ENCODE assay signal across 9 mouse cellular contexts in the genomic region with DNA sequence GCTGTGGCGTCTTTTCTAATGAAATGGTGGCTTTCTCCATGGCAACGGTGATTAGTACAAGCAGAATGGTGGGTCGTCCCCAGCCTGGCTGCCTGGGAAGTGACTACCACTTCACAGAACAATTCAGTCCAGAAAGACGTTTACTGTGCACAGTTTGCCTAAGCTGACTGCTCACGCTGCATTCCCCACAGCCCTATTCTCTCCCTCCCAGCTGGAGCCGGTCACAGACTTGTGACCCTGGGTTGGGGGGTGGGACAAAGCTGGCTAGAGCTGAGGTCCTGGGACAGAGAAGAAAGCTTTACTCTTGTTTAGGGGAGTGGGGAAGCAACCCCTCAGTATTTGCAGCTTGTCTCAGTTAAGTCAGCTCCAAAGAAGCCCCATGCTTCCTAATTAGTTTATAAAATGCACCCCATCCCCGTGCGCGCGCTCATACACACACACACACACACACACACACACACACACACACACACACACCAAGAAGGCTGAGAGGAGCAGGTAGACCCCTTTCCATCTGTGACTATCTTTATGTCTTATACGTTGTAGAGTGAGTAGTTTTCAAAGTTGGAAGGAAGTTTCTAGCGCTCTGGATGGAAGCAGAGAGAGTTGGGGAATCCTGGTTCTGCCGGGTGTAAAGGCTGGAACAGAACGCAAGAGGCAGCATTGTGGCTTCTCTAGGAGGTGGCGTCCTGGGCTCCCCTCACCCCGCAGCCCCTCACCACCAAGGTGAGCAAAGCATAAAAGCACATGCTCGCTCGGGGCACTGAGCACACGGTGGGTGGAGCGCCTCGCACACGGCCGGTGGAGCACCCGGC.
DNase-seq lines count a peak whose midpoint lies in the region; ATAC-seq lines count a peak whose summit lies in the region.
"Had no signal": no experiment of that assay in that cellular context is flagged by ENCODE, and none has a peak within 500 bp of the region (broad histone marks: within the 10 kb centered on the region; RNA-seq: fewer than 3 reads in every experiment).

No protein-coding gene starts in this region.

- peak overlapping the region; percentile 10; the same call in 1 of the 2 replicates for H3K4me2 ChIP-seq in heart, embryonic 15.5 days
- peak overlapping the region; percentile 43 for H3K4me2 ChIP-seq in forebrain, embryonic 14.5 days (ENCODE audit: low read length)

- WGBS in heart, embryonic 15.5 days, result 45% methylated on average over 24 of the region's 24 CpGs
- WGBS in forebrain, embryonic 14.5 days, result 8% methylated on average over 24 of the region's 24 CpGs
- 12% methylated on average over 24 of the region's 24 CpGs for WGBS in midbrain, embryonic 10.5 days

- no peaks in the 10 kb centered on the region for H3K36me3 ChIP-seq in heart, embryonic 15.5 days
- no peaks in the 10 kb centered on the region for H3K36me3 ChIP-seq in forebrain, embryonic 14.5 days (ENCODE audit: control insufficient read depth, insufficient read depth, low read length)
- H3K36me3 ChIP-seq in midbrain, embryonic 10.5 days, result 0 out of 2 replicates have a peak, but pooled peaks cover 7% of the 10 kb centered on the region

- H3K4me1 ChIP-seq in heart, embryonic 15.5 days (replicated peaks), result no peaks in the 10 kb centered on the region
- peaks cover 26% of the 10 kb centered on the region for H3K4me1 ChIP-seq in forebrain, embryonic 14.5 days (ENCODE audit: control insufficient read depth, insufficient read depth, low read length)
- peaks cover 56% of the 10 kb centered on the region for H3K4me1 ChIP-seq in midbrain, embryonic 10.5 days

- no peak overlapping the region for H3K9ac ChIP-seq in heart, embryonic 15.5 days
- peak overlapping the region; percentile 7; the same call in 1 of the 2 replicates for H3K9ac ChIP-seq in forebrain, embryonic 14.5 days (ENCODE audit: low read length)

- DNase-seq in heart, adult 9 months (ENCODE audit: low spot score in 2 of 2), result no peak
- peak; percentile 49 for DNase-seq in R1 (ENCODE audit: low read depth, low spot score)
- DNase-seq in forebrain, embryonic 14.5 days (ENCODE audit: low spot score), result peak; percentile 82
- DNase-seq in midbrain, embryonic 10.5 days (ENCODE audit: low spot score), result peak; percentile 88
- DNase-seq in urinary bladder, postnatal 25 days (ENCODE audit: low spot score), result no peak
- DNase-seq in layer of hippocampus, adult 9-10 months (ENCODE audit: low spot score), result no peak
- DNase-seq: right cerebral cortex, postnatal 14 days had no signal

- H3K4me3 ChIP-seq in heart, embryonic 15.5 days, result no peak overlapping the region
- H3K4me3 ChIP-seq in forebrain, embryonic 14.5 days (ENCODE audit: low read depth, low read length), result no peak overlapping the region
- H3K4me3 ChIP-seq in midbrain, embryonic 10.5 days, result peak overlapping the region; percentile 44

- H3K9me3 ChIP-seq in heart, embryonic 15.5 days (replicated peaks), result 0 out of 2 replicates have a peak, but pooled peaks cover 6% of the 10 kb centered on the region
- H3K9me3 ChIP-seq in forebrain, embryonic 14.5 days (replicated peaks; ENCODE audit: control insufficient read depth, low read length), result no peaks in the 10 kb centered on the region
- peaks cover 25% of the 10 kb centered on the region for H3K9me3 ChIP-seq in midbrain, embryonic 10.5 days (replicated peaks)

- ATAC-seq in heart, embryonic 15.5 days (replicated peaks; ENCODE audit: insufficient number of reproducible peaks, insufficient read depth, low FRiP score, low read depth), result no peak
- peak; percentile 75 for ATAC-seq in forebrain, embryonic 14.5 days
- ATAC-seq in megakaryocyte-erythroid progenitor cell, adult 5-6 weeks (replicated peaks; ENCODE audit: low FRiP score, low TSS enrichment, poor library complexity, severe bottlenecking), result no peak

- no peaks in the 10 kb centered on the region for H3K27me3 ChIP-seq in heart, embryonic 15.5 days
- H3K27me3 ChIP-seq in forebrain, embryonic 14.5 days (replicated peaks; ENCODE audit: control insufficient read depth, insufficient read depth, low read length), result peaks cover 18% of the 10 kb centered on the region; the same call in 1 of the 2 replicates
- H3K27me3 ChIP-seq in midbrain, embryonic 10.5 days (ENCODE audit: low read depth, poor library complexity, severe bottlenecking), result peaks cover 71% of the 10 kb centered on the region

- no peak overlapping the region for H3K27ac ChIP-seq in heart, embryonic 15.5 days
- peak overlapping the region; percentile 52; the same call in 1 of the 2 replicates for H3K27ac ChIP-seq in forebrain, embryonic 14.5 days (ENCODE audit: low read depth, low read length)
- peak overlapping the region; percentile 85 for H3K27ac ChIP-seq in midbrain, embryonic 10.5 days (replicated peaks)

Comparison
In these comparisons a context has a peak if more than half of its experiments do, and no peak if none do; other contexts are left out.
1. DNase-seq: peak in R1 (single experiment), forebrain, embryonic 14.5 days (single experiment) and midbrain, embryonic 10.5 days (single experiment); none in heart, adult 9 months (0 of 2), urinary bladder, postnatal 25 days (single experiment) and layer of hippocampus, adult 9-10 months (single experiment).